Mouse (Mus musculus) brain, embryonic 18.5 days (tissue): Measurements from ENCODE around the gene Fras1.

Source experiments
- DNase-seq: peaks from one replicate; pipeline ENCODE4 v3.0.0-alpha.2; 2012; ENCODE audit warnings: low read depth, low spot score

Fras1 gene

GRCm38 (mm10) chr5:96373567-96373985 is at the start of gene Fras1:
Gene Fras1 (plus strand): TSS chr5:96373955.
- no peak for DNase-seq

- no peak for DNase-seq
These were observed 42.6 kb upstream of the Fras1 start for GRCm38 (mm10) chr5:96331048-96331737.

GRCm38 (mm10) chr5:96331738-96332070 is 42.1 kb upstream of the Fras1 start:
- DNase-seq: no peak

GRCm38 (mm10) chr5:96333963-96334362 is 39.8 kb upstream of the Fras1 start:
- no peak for DNase-seq

- DNase-seq: no peak
These were observed 33.2 kb upstream of the Fras1 start for GRCm38 (mm10) chr5:96340564-96340963.

- no peak for DNase-seq
These were observed 28.8 kb upstream of the Fras1 start for GRCm38 (mm10) chr5:96344983-96345382.

- DNase-seq: no peak
These were observed 21.8 kb upstream of the Fras1 start for GRCm38 (mm10) chr5:96351963-96352362.

- DNase-seq: no peak
These were observed 9.8 kb upstream of the Fras1 start for GRCm38 (mm10) chr5:96363950-96364349.

- DNase-seq: no peak
These were observed 8.2 kb upstream of the Fras1 start for GRCm38 (mm10) chr5:96365590-96365989.

- DNase-seq: no peak
These were observed 6.5 kb upstream of the Fras1 start for GRCm38 (mm10) chr5:96367260-96367659.

- DNase-seq: no peak
These were observed 649 bp upstream of the Fras1 start for GRCm38 (mm10) chr5:96373106-96373505.

- DNase-seq: peak; percentile 45
These were observed 489 bp downstream of the Fras1 start for GRCm38 (mm10) chr5:96373986-96374901.

GRCm38 (mm10) chr5:96375391-96375831 is 1.7 kb downstream of the Fras1 start:
- DNase-seq: no peak

GRCm38 (mm10) chr5:96376216-96376615 is 2.5 kb downstream of the Fras1 start:
- DNase-seq: no peak

- no peak for DNase-seq
These were observed 12.6 kb downstream of the Fras1 start for GRCm38 (mm10) chr5:96386138-96386933.

GRCm38 (mm10) chr5:96388306-96388705 is 14.6 kb downstream of the Fras1 start:
- DNase-seq: no peak

GRCm38 (mm10) chr5:96389963-96390623 is 16.3 kb downstream of the Fras1 start:
- no peak for DNase-seq

GRCm38 (mm10) chr5:96391086-96391485 is 17.3 kb downstream of the Fras1 start:
- DNase-seq: no peak

GRCm38 (mm10) chr5:96394947-96395346 is 21.2 kb downstream of the Fras1 start:
- no peak for DNase-seq

- no peak for DNase-seq
These were observed 22.3 kb downstream of the Fras1 start for GRCm38 (mm10) chr5:96395786-96396650.
